Mouse (Mus musculus): ENCODE data around the gene Col28a1. TPM values are rescaled to one million over a fixed set of nuclear protein-coding genes. Genes with fewer than 3 reads are reported as not detected.
A peak's percentile ranks its signal among the peaks of the same experiment; 100 is the strongest.
"Not testable (repeated sequence)": the region's sequence is repeated elsewhere in the genome, so short reads cannot be mapped to it uniquely, and the experiment has no call there.

Col28a1 gene
- total RNA-seq, 2 experiments from 2014 or later: 2.4 to 3.8 TPM

GRCm38 (mm10) chr6:8046446-8046845, 146.0 kb downstream of the Col28a1 start:
- no peak for DNase-seq
- intact Hi-C loops (cut with DNase I; ENCODE audit: low total_unique reads): no loop called here

- intact Hi-C loops (cut with DNase I; ENCODE audit: low total_unique reads): no loop called here
- no peak for DNase-seq
Observed at GRCm38 (mm10) chr6:8045825-8046224, 146.6 kb downstream of the Col28a1 start.

GRCm38 (mm10) chr6:8028711-8029110, 163.7 kb downstream of the Col28a1 start:
- no peak for DNase-seq
- intact Hi-C loops (cut with DNase I; ENCODE audit: low total_unique reads): no loop called here

GRCm38 (mm10) chr6:8025332-8026129, 166.9 kb downstream of the Col28a1 start:
- DNase-seq: no peak
- intact Hi-C loops (cut with DNase I; ENCODE audit: low total_unique reads): no loop called here

- DNase-seq: no peak
- intact Hi-C loops (cut with DNase I; ENCODE audit: low total_unique reads): no loop called here
Observed at GRCm38 (mm10) chr6:8023527-8023926, 168.9 kb downstream of the Col28a1 start.

GRCm38 (mm10) chr6:7994736-7995135, 197.7 kb downstream of the Col28a1 start:
- intact Hi-C loops (cut with DNase I; ENCODE audit: low total_unique reads): no loop called here
- no peak for DNase-seq

GRCm38 (mm10) chr6:7983646-7983979, 208.8 kb downstream of the Col28a1 start:
- intact Hi-C loops (cut with DNase I; ENCODE audit: low total_unique reads): loop anchor here (5.0 kb wide), 1 partner anchor 251 kb away; no protein-coding TSS in a partner anchor
- DNase-seq: peak; percentile 48

DNA sequence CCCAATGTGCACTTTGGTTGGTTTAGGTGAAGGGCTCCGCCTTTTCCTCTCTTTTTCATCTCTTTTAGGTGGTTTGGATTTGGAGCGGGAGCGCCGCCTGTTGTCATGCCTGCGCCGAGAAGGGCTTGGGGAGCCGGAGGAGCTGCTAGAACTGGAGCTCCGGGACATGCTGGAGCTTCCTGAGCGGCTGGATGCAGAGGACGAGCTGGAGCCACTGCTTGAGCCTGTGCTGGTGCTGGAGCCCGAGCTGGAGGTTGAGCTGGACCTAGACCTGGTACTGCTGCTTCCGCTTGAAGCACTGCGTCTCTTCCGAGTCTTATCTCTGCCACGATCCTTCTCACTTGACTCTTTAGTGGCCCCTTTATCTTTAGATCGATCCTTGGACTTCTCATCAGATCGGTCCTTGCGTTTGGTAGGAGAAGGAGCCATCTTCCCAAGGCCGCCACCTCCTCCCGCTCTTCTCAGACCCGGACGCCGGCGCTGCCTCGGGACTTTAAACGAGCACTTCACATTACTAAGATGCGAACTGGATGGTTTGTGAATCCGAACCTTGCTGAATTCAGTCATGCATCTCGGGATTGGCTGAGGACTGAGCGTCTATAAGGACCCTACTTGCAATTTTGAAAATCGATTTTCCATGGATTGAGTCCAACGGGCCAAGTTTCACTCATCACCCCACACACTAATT, 209.3 kb downstream of the Col28a1 start:
- intact Hi-C loops (cut with DNase I; ENCODE audit: low total_unique reads): loop anchor here (5.0 kb wide), 1 partner anchor 251 kb away; no protein-coding TSS in a partner anchor
- DNase-seq: not testable (repeated sequence)

DNA sequence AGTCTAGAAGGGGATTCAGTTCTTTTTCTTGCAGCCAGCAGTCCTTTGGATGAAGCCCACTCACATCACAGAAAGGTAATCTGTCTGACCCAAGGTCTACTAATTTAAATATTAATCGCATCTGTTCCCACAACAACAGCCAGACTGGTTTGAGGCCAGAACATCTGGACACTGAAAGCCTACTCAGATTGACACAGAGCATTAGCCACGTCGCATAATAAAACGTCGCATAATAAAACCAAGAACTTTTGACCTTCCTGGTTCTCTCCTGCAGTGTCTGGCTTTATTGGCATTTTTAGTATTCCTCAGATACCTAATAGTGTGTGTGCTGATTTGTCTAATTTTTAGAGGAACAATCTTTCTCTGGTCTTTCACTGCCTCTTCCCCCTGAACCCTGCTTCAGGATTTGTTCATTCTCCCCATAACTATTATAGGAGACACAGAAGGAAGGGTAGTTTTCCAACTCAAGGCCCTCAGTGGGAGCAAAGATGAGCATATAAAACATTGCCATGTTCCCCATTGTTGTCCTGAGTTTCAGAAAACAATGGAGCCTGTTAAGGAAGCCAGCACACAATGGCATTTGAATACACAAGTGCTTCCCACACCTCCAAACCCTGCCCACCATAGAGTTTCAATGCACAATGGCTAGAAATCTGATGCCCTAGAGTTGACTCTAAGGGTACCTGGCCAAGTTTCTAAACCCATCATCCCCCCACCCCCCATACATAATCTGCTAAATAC, 221.2 kb downstream of the Col28a1 start:
- intact Hi-C loops (cut with DNase I; ENCODE audit: low total_unique reads): no loop called here
- DNase-seq: no peak

DNA sequence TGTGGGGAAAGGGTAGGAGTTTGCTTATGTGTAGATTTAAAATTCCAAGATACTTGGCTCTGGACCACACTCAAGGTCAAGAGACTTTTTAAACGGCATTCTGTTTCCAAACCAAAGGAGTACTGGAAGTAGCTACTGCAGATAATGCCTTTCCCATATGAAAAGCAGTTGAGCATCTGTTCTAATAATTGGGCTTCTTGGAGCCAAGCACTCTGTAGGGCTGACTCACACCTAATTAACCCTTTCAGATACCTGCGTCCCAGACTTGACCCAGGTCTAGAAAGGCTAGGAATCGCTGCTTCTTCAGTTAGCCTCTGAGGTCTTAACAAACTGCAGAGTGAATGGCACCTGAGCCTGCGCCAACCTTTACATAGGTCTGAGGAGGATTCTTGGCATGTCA, 223.0 kb downstream of the Col28a1 start:
- intact Hi-C loops (cut with DNase I; ENCODE audit: low total_unique reads): loop anchor here (10.0 kb wide), 1 partner anchor 125 kb away; the partner anchor contains the start of gene C1galt1
- no peak for DNase-seq

DNA sequence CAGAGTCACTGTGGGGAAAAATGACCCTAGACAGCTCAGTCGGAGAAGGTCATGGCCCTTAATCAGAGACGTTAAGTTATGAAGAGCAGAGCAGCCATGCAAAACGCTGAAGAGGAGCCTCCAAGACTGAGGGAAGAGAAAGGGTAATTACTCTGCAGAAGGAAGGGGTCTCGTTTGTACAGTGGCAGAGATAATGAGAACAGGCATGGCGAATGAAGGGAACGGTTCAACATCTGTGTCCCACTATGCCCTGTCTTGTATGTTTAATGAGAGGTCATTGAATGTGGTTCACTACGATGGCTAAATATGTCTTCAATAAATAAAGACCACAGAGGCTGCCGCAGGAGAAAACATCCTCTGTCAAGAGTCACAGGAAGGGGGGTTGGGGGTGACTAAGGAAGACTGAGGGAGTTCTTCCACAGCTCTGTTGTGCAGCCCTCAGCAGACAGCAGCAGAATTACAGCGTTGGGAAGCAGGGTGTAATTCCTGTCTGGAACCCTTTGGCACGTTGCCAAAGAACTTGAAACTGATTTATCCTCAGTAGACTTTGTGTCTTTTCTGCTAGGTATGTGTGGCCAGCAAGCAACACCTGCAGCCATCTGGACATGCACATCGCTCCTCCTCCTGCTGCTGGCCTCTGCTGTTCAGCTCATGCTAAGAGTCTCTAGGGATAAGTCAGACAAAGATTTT, 226.4 kb downstream of the Col28a1 start:
- no peak for DNase-seq
- intact Hi-C loops (cut with DNase I; ENCODE audit: low total_unique reads): loop anchor here (10.0 kb wide), 1 partner anchor 121 kb away; the partner anchor contains the start of gene C1galt1

DNA sequence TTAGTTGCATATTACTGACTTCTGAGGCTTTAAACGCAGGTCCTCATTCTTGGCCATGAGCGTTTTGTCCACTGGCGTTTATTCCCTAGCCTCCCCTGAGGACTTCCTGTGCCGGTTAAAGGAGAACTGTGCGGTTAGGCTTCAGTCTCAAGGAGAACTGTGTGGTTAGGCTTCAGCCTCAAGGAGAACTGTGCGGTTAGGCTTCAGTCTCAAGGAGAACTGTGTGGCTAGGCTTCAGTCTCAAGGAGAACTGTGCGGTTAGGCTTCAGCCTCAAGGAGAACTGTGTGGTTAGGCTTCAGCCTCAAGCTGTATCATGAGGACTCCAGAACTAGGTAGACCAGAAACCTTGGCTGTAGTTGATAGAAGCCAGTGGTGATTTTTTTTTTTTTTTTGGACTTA, 229.7 kb downstream of the Col28a1 start:
- intact Hi-C loops (cut with DNase I; ENCODE audit: low total_unique reads): loop anchor here (10.0 kb wide), 1 partner anchor 118 kb away; the partner anchor contains the start of gene C1galt1
- DNase-seq: no peak

DNA sequence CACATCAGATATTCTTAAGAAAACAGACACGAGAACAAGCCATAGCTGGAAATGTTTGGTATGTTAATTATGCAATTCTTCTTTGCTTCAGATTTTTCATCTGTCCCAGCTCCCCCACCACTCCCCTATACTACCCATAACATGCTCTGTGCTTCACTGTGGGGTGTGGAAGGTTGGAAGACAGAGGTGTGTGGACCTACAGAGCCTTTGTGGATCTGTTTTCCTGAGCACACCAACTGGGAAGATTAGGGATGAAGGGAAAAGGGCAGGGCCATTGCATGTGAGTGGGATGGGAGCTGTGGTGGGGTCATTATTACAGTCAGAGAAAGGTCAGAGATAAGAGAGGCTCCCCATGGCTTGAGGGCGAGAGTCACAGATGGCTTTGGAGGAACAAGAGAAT, 240.2 kb downstream of the Col28a1 start:
- intact Hi-C loops (cut with DNase I; ENCODE audit: low total_unique reads): no loop called here
- DNase-seq: no peak

DNA sequence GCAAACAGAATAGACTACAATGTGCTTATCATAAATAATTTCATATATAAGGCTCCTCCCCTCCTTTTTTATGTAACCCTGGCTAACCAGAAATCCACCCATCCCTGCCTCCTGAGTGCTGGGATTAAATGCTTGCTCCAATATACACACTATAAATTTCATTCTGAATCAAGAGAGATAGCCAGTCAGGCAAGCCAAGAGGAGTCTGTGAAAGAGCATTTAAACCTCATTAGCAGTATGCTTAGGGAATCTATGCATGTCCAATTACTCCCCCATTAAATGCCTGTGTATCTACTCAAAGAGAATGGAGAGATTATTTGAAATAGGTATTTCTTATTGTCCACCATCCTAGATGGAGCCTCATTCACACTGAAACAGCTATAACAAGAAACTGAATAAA, 240.6 kb downstream of the Col28a1 start:
- no peak for DNase-seq
- intact Hi-C loops (cut with DNase I; ENCODE audit: low total_unique reads): no loop called here

Other genes with a start within 250 kb of the Col28a1 start
- 10 to 100 TPM; 14.2 to 14.3 TPM for gene Mios, start 16.6 kb upstream of the Col28a1 start, total RNA-seq (2021)
- gene Rpa3, start 66.6 kb upstream of the Col28a1 start, total RNA-seq (2021): 10 to 100 TPM in 1 of 2 experiments, 1 to 10 TPM in 1; 9.3 to 14.0 TPM
- gene Umad1, start 66.7 kb upstream of the Col28a1 start, total RNA-seq (2021): 10 to 100 TPM; 10.1 to 10.8 TPM
- not detected for gene Gm45062, start 66.8 kb upstream of the Col28a1 start, total RNA-seq (2021)

Data from gastrocnemius, postnatal 14 days (tissue).